Comparison of ENCODE assay signal across 48 mouse cellular contexts in the genomic region with DNA sequence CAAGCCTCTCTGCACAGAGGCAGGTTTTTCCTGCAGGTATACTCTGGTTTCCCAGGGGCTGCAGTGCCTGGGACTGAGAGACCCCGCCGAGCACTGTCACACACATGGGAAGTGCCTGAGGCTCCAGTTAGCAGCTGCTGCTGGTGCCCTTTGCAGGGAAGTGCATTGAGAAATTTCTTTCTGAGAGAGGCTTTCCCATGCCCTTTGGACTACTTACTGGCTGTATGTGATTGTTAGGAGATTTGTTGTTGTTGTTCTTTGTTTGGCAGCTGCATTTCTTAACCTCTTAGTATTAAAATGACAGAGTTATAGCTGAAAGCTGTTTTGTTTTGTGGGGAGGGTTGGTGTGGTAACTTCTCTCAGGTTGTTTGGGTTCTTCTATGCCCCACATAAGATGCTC. TPM values are rescaled to one million over a fixed set of nuclear protein-coding genes. Genes with fewer than 3 reads are reported as not detected.
"Had no signal": no experiment of that assay in that cellular context is flagged by ENCODE, and none has a peak within 500 bp of the region (broad histone marks: within the 10 kb centered on the region; RNA-seq: fewer than 3 reads in every experiment).

No protein-coding gene starts in this region.

- DNase-seq: heart, postnatal 10 days; heart, postnatal 14 days; heart, postnatal 36 days; heart, postnatal 4 days; kidney, adult 11 months; kidney, adult 18-20 months; kidney, adult 2 months; kidney, adult 8-10 months; kidney, adult 9 months; kidney, postnatal 10 days; kidney, postnatal 14 days; kidney, postnatal 25 days; kidney, postnatal 36 days; kidney, postnatal 4 days; layer of hippocampus, adult 9-11 months; layer of hippocampus, postnatal 36 days had no signal

- ATAC-seq: hindbrain, embryonic 16.5 days; hindbrain, postnatal 0 days; inflammation-experienced regulatory T-cells, adult 6 months; intestine, embryonic 15.5 days; intestine, embryonic 16.5 days; intestine, postnatal 0 days had no signal

- H3K4me3 ChIP-seq: heart, embryonic 12.5 days; heart, embryonic 13.5 days; heart, embryonic 15.5 days; hindbrain, embryonic 10.5 days; hindbrain, embryonic 12.5 days; hindbrain, embryonic 13.5 days; hindbrain, embryonic 15.5 days; intestine, embryonic 15.5 days; kidney, embryonic 15.5 days; layer of hippocampus, adult 2 months; left cerebral cortex, adult 2 months had no signal

- H3K9ac ChIP-seq: heart, embryonic 12.5 days; heart, embryonic 13.5 days; heart, embryonic 15.5 days; hindbrain, embryonic 12.5 days; hindbrain, embryonic 13.5 days; hindbrain, embryonic 14.5 days; hindbrain, embryonic 15.5 days; intestine, embryonic 15.5 days; kidney, embryonic 15.5 days had no signal

- H3K27me3 ChIP-seq: heart, embryonic 12.5 days; hindbrain, embryonic 12.5 days; hindbrain, embryonic 15.5 days; intestine, embryonic 15.5 days had no signal

- H3K27ac ChIP-seq: heart, embryonic 13.5 days; heart, embryonic 15.5 days; hindbrain, embryonic 10.5 days; hindbrain, embryonic 12.5 days; hindbrain, embryonic 13.5 days; hindbrain, embryonic 14.5 days; hindbrain, embryonic 15.5 days; hindbrain, postnatal 0 days; intestine, embryonic 15.5 days; kidney, embryonic 15.5 days; kidney, postnatal 0 days; layer of hippocampus, adult 2 months; left cerebral cortex, adult 2 months had no signal

- H3K36me3 ChIP-seq: heart, embryonic 12.5 days; hindbrain, embryonic 12.5 days; hindbrain, embryonic 13.5 days; hindbrain, embryonic 15.5 days; intestine, embryonic 15.5 days; kidney, embryonic 15.5 days had no signal

RNA-seq across cellular contexts. Expression of a gene that starts 31.3 kb away (rescaled TPM):
- total RNA-seq: hematopoietic stem cell, adult 5-6 weeks had no signal
- polyA plus RNA-seq: inflammation-experienced regulatory T-cells, adult 6 months had no signal

RNA-seq across cellular contexts. Expression of a gene that starts 38.3 kb away (rescaled TPM):
- total RNA-seq: heart, postnatal 10 days; heart, postnatal 14 days; heart, postnatal 25 days; heart, postnatal 36 days; heart, postnatal 4 days; hematopoietic stem cell, adult 5-6 weeks; hindbrain, postnatal 0 days; layer of hippocampus, adult 18-20 months; layer of hippocampus, adult 2 months; layer of hippocampus, adult 8-10 months; layer of hippocampus, postnatal 10 days; layer of hippocampus, postnatal 14 days; layer of hippocampus, postnatal 25 days; layer of hippocampus, postnatal 36 days; left cerebral cortex, adult 18-20 months; left cerebral cortex, adult 2 months; left cerebral cortex, adult 8-10 months had no signal
- polyA plus RNA-seq: heart, embryonic 12.5 days; heart, embryonic 13.5 days; heart, embryonic 14.5 days; heart, embryonic 15.5 days; heart, postnatal 0 days; hindbrain, embryonic 10.5 days; hindbrain, embryonic 11.5 days; hindbrain, embryonic 12.5 days; hindbrain, embryonic 13.5 days; hindbrain, embryonic 14.5 days; hindbrain, embryonic 15.5 days; hindbrain, embryonic 16.5 days; hindbrain, postnatal 0 days; inflammation-experienced regulatory T-cells, adult 6 months; kidney, adult 2 months; kidney, embryonic 14.5 days; kidney, embryonic 15.5 days; kidney, embryonic 16.5 days; kidney, postnatal 0 days had no signal
